Mouse (Mus musculus): Measurements from ENCODE around the gene Olfr70.
A peak's percentile ranks its signal among the peaks of the same experiment; 100 is the strongest.

Olfr70 gene

GRCm38 (mm10) chr4:43700707-43701106 lies at the start of gene Olfr70:
Gene Olfr70 (minus strand): TSS chr4:43700807.
- DNase-seq: no peak

- DNase-seq: no peak
Observed at GRCm38 (mm10) chr4:43745187-43745586, 44.6 kb upstream of the Olfr70 start.

DNA sequence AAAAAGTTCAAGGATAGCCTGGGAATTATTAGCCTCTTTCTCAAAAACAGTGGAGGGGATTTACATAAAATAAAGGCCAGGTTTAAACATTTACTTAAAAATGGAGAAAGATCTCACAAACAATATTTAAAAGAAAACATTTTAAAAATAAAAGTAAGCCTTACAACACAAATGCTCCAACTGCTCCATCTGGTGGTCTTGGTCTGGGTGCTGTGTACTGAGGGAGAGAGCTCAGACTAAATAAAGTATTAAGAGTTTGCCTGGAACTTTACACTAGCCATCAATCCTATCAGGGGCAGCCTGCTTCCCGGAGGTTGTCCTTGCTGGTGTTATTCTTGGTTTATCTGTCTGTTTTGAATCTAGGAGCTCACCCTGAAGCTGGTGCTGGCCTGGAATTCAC lies 42.5 kb upstream of the Olfr70 start:
- no peak for DNase-seq

DNA sequence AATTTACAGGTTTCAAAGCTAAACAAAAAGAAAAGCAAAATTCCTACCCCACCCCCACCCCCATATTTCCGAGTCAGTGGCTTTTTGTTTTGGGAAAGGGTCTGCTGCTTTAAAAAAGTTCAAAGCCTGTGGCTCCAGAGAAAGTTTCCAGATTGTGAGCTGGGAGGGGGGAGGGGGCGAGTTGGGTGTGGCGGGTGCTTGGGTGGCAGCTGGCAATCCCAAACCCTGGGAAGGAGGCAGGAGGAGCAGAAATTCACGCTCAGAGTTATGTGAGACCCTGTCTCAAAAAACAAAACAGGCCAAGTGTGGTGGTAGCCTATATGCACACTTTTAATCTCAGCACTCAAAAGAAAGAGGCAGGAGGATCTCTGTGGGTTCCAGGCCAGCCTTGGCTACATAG lies 42.0 kb upstream of the Olfr70 start:
- DNase-seq: no peak

DNA sequence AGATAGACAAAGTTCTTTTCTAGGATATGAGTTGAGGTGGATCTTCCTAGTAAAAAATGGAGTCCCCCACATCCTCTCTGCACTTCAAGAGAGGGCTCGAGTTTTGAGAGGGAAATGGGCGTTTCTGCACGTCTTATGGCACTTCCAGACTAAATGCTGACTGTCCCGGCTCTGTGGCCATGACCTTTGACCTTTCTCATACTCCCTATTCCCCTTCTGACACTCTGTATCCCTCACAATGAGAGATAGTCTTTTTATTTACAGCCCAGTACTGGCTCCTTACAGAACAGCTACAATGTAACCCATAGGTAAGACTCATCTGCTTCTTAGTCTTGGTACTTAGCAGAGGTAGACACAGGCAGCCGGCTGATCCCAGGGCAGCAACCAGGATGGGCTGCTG lies 40.9 kb upstream of the Olfr70 start:
- DNase-seq: no peak

DNA sequence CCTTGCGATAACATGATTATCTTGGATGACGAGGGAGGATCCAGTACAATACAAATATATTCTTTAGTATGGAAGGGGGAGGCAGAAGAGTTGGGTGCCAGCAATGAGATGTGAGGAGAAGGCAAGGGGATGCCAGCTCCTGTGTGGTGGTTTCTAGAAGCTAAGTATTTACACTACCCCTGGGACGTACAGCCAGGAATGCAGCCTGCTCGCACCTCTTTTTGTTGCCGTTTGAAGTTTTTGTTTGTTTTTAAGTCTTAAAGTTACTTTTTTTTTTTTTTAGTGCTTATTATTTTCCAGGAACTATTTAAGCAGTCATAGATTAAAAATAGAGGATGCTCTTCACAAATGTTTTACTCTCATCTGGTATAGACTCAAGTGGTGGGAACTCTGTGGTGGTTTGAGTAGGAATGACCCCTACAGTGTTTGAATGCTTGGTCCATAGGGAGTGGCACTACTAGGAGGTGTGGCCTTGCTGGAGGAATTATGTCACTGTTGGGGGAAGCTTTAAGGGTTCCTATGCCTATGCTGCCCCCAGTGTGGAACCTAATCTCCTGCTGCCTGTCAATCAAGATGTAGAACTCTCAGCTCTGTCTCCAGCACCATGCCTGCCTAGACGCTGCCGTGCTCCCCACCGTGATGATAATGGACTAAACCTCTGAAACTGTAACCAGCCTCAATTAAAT lies 38.5 kb upstream of the Olfr70 start:
- no peak for DNase-seq

DNA sequence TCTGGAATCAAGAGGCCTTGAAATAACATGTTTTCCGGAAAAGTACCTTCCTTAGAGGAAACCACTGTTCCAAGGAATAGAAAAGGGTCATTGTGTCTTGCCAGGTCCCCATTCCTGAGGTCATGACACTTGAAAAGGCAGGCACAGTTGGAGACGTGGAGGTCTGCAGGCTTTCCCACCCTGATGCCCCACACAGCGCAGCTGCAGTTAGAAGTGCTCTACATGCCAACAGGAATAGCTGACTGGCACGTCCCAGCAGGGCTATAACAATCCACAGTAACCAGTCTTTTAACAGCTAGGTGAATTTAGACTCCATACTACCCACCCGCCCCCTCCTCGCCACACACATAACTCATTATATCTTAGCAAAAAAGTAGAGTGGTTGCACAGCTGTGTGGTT lies 36.5 kb upstream of the Olfr70 start:
- no peak for DNase-seq

DNA sequence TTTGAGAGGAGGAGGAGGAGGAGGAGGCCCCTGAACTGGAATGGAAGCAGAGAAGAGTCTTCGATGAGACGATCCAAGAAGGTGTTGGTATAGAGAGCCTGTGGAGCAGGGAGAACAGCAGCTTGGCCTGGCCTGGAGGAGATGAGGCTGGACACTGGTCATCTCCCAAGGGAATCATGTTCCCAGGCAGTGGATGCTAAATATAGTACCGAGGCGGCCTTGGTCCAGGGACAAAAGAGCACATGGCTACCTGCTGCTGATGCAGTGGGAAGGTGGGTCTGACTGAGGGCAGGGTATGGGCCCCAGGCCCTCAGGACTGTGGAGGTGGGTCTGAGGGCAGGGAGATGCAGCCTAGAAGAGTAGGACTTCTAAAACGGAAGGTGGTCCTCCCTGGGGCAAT lies 32.6 kb upstream of the Olfr70 start:
- DNase-seq: no peak

GRCm38 (mm10) chr4:43732171-43732570 lies 31.6 kb upstream of the Olfr70 start:
- no peak for DNase-seq

- DNase-seq: no peak
Observed at GRCm38 (mm10) chr4:43730750-43731297, 30.2 kb upstream of the Olfr70 start.

GRCm38 (mm10) chr4:43729794-43730550 lies 29.4 kb upstream of the Olfr70 start, which contains the start of gene Spaar:
Gene Spaar (plus strand): TSS chr4:43730034.
- no peak for DNase-seq

DNA sequence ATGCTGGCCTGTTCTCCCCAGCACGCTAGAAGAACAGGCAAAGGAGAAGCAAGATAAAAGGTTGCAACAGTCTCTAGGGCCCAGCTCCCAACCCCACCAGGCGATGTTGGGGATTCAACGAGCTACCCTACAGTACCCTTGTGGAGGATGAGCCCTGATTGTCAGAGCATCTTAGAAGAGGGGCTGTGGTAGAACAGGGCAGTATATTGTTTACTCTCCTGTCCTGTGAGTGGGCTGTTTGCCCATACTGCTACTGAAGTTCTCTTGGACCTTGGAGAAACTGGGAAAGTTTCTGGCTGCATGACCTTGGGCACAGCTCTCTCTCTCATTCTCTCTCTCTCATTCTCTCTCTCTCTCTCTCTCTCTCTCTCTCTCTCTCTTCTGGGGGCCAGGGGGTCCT lies 28.5 kb upstream of the Olfr70 start:
- DNase-seq: no peak

DNA sequence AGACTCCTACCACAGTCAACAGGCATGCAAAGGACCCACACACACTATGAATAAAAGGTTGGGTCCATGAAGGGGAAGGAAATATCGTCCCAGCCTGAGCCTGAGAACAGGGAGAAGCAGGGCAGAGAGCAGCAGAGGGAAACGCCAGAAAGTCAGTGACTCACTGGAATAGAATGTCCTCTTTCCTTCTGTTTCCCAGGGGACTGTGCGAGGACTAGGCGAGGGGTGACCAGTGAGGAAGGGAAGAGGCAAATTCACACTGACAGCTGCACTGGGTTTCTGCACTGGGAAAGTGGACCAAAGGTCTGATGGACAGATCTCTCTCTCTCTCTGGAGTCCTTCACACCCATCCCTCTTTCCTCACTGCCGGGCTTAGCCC lies 28.0 kb upstream of the Olfr70 start:
- no peak for DNase-seq

GRCm38 (mm10) chr4:43727718-43728575 lies 27.3 kb upstream of the Olfr70 start:
- no peak for DNase-seq

DNA sequence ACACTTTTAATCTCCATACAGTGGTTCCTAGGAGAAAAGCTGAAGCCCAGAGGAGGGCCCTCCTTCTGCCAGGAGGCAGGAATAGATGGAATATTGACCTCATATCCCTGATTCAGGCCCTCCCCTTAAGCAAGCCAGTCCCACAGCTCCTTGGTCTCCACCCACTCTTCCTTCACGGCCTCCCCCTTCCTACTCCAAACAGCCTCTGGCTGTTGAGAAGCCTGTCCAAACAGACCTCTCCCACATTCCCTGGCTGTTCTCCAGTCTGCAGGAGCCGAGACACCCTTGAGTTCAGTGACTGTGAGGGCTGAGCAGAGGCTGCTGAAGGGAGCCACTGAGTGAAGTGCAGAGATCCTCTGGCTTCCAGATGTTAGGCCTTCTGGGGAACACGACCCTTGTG lies 26.4 kb upstream of the Olfr70 start, which contains the start of gene Hrct1:
Hrct1 (plus strand) TSS at position 194 of the 400 bp plus-strand sequence.
- no peak for DNase-seq

- no peak for DNase-seq
Observed at GRCm38 (mm10) chr4:43726228-43726993, 25.8 kb upstream of the Olfr70 start.

- DNase-seq: no peak
Observed at GRCm38 (mm10) chr4:43724764-43725163, 24.2 kb upstream of the Olfr70 start.

DNA sequence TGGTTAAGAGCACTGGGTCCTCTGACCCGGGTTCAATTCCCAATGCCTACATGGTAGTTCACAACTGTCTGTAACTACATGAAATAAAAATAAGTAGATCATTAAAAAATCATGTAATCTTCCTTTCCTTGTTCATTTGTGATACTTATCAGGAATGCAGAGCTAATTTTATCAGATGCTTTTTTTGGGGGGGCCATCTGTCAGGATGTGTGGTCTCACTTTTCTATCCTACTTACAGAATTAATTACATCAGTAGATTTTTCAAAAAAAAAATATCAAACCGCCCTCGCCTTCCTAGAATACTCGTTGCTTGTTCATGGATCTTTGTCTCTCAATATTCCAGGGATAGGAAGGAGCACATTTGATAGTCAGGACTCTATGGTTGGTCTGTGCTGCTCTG lies 21.6 kb upstream of the Olfr70 start:
- no peak for DNase-seq

GRCm38 (mm10) chr4:43720491-43721228 lies 20.1 kb upstream of the Olfr70 start:
- no peak for DNase-seq

- DNase-seq: no peak
Observed at GRCm38 (mm10) chr4:43713652-43714219, 13.1 kb upstream of the Olfr70 start.

DNA sequence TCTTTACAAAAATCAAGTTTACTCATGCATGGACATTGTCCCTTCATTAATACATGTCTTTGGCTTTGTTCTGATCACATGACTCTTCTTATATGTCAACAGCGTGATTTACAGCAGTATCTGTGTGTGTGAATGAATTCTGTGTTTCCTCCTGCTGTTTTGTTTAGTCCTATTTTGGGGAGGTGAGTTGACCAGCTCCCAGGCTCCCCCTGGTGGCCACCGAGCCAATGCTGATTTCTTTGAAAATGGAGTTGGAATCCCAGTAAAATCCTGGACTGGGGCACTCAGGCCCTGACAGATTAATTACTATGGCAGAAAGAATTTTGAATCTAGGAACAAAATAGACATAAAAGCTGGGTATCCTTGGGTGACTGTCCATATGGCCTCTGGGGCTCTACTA lies 11.2 kb upstream of the Olfr70 start:
- DNase-seq: peak; percentile 50
